Mouse (Mus musculus) embryonic fibroblast, embryonic 13.5 days (primary cell): ENCODE data around the gene Dnajc6.

Experiments used
- CTCF ChIP-seq: IDR thresholded peaks from 2 replicates; pipeline ENCODE4 v1.5.1; 2011; ENCODE audit warnings: mild to moderate bottlenecking, control low read depth, low read length, moderate library complexity, borderline replicate concordance; ENCODE audit not compliant: insufficient read depth
- POLR2A ChIP-seq: IDR thresholded peaks from 2 replicates; pipeline ENCODE4 v1.6.1; 2011; ENCODE audit warnings: low read depth, mild to moderate bottlenecking, control low read depth, low read length, moderate library complexity

- TF ChIP-seq CTCF (no peak), POLR2A (no peak)
Observed at GRCm38 (mm10) chr4:101584524-101585454, 88.3 kb downstream of the Dnajc6 start.
